Mouse (Mus musculus): ENCODE data around the gene Zfp697.
"Not testable (repeated sequence)": the region's sequence is repeated elsewhere in the genome, so short reads cannot be mapped to it uniquely, and the experiment has no call there.

Gene Zfp697

DNA sequence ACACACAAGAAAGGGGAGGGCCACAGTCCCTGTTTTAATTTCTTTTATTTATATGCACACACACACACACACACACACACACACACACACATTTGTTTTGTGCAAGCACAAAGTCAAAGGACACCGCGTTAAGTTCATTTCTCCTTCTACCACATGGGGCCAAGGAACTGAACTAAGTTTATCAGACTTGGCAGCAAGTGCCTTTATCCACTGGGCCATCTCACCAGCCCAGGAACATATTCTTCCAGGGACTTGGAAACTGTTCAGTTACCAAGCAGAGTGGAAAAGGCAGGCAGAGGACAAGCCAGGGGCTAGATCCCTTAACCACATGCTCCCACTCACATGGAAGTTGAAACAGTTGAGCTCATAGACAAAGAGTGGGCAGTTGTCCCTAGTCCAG is 13.5 kb upstream of the Zfp697 start:
- DNase-seq (ENCODE audit: low read depth, low spot score) = no peak

DNA sequence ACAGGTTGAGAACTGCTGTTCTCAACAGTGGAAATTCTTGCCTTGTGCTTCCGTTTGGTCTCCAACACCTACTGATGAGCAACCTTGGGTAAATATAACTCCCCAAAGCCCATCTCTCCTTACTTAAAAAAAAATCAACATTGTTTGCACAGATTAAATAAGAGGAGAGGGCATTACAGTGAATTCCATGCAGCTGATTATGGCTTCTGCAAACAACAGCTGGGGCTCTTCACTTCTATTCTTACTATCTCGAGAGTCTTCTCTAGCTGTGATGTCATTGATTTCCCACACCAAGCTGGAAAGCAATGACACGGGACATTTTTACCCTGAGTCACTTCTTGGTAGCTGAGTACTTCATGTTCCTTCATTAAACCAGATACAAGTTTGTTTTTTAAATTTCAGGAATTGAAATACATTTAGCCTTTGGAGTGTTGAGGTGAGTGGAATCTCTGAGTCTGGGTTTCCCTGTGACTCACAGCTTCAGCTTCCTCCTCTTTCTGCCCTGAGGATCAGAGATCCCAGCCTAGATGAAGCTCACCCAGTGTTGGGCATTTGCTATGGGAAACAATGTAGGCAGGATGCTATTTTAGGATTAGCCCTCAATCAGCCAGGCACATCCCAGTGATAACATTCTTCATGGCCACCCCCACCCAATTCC is 8.1 kb upstream of the Zfp697 start:
- no peak for DNase-seq (ENCODE audit: low read depth, low spot score)

DNA sequence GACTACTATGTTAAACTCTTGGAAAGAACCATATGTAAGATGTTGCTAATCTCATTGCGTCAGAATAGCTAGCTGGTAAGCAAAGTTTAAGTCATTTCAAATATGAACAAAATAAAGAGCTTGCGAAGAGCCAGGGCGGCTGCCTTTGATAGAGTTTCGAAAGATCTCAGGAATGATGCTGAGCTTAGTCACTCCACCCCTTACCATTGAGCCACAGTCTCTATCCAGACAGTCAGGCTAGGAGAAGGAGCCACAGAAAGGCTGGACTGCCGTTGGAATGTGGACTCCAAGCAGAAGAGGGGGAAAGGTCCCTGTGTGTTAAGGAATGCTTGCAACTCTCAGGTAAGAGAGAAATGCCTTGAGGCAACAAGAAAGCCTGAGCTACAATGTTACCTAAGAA is 7.3 kb upstream of the Zfp697 start:
- DNase-seq (ENCODE audit: low read depth, low spot score) = no peak

DNA sequence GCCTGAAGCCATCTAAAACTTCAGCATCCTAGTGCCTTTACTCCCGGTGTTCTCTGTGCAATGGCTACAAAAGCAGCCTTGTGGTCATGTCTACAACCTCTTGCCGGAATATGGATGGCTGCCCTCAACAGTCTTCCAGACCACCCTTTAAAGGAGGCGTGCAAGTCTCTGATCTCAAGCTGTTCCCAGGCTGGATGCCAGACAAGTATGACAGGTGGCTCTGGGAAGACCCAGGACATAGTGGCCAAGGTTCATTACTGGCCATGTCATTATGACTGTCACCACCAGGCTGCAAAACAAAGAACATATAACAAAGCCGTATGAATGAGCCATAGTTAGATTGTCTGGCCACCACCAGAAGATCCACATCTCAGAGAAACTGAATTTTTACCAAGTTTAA is 4.0 kb upstream of the Zfp697 start:
- DNase-seq (ENCODE audit: low read depth, low spot score) = no peak

DNA sequence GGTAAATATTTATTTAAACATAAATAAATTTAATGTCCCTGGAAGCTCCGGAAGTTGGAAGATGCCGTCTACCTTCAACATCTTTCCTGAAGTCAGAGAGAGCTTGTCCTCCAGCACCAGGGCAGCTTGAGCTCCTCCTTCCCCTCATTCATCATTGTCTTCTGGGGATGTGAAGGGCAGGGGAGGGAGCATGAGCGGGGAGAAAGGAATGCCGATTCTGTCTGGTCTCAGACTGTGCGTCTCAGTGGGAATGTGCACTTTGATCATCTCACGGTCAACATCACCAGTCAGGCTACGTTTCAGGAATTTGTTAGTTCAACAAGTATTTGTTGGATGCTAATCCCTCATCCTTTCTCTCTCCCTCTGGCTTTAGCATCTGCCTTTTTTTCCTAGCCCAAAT is 3.0 kb upstream of the Zfp697 start:
- no peak for DNase-seq (ENCODE audit: low read depth, low spot score)

GRCm38 (mm10) chr3:98381677-98382245 is 500 bp upstream of the Zfp697 start:
- no peak for DNase-seq (ENCODE audit: low read depth, low spot score)

DNA sequence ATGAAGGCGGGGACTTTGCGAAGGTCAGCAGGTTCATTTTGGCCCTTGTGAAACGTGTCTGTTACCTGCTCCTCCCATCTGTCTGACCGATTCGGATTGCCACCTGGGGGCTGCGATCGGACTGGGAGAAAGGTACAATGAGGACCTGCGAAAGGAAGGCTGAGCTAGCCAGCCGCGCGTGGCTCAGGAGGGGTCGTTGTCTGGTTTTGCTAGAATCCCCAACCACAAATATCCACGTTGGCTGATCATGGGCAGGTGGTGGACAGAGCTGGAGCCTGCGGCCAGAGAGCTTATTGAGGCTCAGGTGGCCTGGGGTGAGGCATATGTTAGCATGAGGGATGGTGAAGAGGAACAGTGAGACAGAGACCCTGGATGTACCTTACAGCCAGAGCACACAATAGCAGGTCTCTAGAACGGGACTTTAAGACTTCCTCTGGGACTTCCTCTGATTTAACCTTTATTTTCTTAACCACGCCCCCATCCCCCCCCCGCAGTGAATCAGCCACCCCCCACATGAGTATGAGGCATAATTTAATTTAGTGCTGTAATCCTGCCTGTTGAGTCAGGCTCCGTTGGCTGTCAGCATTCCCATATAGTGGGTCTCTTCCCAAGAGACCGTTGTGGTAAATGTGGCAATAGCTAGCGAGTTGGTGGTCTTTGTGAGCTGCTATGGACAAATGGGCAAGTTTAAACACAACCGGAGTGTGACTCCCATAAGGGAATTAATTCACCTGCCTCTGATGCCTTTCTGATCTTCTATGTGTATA is 946 bp downstream of the Zfp697 start:
- DNase-seq (ENCODE audit: low read depth, low spot score) = no peak

GRCm38 (mm10) chr3:98387086-98387485 is 4.8 kb downstream of the Zfp697 start:
- no peak for DNase-seq (ENCODE audit: low read depth, low spot score)

GRCm38 (mm10) chr3:98387756-98388155 is 5.5 kb downstream of the Zfp697 start:
- DNase-seq (ENCODE audit: low read depth, low spot score) = peak; percentile 0

DNA sequence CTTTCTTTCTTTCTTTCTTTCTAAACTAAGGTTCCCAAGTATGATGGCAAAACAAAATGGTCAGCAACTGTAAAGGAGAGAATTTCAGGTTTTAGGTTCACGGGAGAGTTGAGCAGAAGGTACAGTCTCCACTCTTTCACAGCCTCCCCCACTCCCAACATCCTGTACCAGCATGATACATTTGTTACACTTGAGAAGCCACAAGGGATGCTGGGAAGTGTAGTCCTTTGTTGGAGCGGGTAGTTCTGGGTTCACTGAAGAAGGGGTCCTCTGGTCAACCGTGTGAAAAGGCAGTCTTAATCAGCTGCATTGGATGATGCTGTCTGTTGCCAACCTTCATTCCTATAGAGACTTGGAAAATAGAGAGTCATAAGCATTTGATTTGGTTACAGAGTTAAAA is 7.0 kb downstream of the Zfp697 start:
- DNase-seq (ENCODE audit: low read depth, low spot score) = no peak

DNA sequence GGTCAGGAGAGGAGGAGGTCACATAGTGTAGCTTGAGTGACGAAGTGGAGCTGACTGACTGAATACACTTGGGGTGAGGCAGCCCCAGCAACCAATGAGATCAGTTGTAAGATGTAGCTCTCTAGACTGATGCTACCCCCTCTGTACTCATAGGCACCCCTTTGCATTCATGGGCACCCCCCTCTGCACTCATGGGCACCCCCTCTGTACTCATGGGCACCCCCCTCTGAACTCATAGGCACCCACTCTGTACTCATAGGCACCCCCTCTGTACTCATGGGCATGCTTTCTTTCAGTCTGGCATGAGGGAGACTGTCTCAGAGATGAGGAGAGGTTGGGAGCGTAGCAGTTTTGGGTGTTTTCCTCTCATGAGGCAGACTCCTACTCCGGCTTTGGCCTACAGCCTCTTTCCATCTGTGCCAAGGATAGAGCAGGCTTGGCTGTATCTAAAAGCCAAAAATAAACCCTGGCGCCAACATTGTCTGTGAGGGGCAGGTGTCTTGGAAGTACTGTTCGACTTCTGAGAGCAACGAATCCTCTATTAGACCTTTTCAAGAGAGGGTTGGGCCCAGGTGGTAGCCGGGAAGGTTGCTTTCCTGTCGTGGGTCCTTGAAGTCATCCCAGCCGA is 22.1 kb downstream of the Zfp697 start:
- DNase-seq (ENCODE audit: low read depth, low spot score) = not testable (repeated sequence)

GRCm38 (mm10) chr3:98405877-98406276 is 23.6 kb downstream of the Zfp697 start:
- DNase-seq (ENCODE audit: low read depth, low spot score) = not testable (repeated sequence)

GRCm38 (mm10) chr3:98406569-98407144 is 24.4 kb downstream of the Zfp697 start:
- not testable (repeated sequence) for DNase-seq (ENCODE audit: low read depth, low spot score)

- DNase-seq (ENCODE audit: low read depth, low spot score) = not testable (repeated sequence)
Measured at GRCm38 (mm10) chr3:98407261-98407780, 25.1 kb downstream of the Zfp697 start.

- DNase-seq (ENCODE audit: low read depth, low spot score) = not testable (repeated sequence)
Measured at GRCm38 (mm10) chr3:98410619-98411580, 28.6 kb downstream of the Zfp697 start.

DNA sequence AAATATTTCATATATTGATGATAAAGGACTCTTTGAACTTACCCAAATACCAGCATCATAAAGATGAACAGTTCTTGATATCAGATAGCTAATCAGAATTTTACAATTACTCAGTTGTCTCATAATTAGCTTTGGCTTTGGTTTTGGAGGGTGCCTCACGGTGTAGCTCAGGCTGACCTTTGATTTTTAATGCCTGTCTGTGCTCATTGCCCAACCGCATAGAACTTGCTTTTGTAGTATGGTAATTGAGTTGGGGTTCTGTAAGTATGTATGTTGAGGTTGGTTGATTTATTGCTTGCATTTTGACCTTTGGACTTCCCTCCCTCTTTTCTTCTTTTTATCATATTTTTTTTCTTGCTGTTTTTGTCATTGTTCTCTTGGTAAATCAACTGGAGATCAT is 31.5 kb downstream of the Zfp697 start:
- no peak for DNase-seq (ENCODE audit: low read depth, low spot score)

DNA sequence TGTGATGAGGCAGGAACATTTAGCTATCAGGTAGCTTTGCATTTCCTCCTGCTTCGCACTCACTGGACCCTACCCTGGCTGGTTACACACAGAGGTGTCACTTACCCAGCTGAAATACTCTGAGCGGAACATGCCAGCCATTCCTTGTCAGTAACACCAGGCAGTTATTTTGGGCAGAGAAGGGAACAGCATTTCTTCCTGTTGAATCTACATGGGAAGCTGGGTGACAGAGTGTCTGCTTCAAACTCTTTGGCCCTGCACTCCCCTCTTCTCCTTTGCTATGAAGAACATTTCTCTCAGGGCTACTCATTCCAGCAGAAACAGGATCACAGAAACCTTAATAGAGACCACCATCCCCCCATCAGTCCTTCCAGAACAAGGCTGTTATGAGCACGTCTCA is 32.0 kb downstream of the Zfp697 start:
- no peak for DNase-seq (ENCODE audit: low read depth, low spot score)

GRCm38 (mm10) chr3:98416426-98417250 is 34.4 kb downstream of the Zfp697 start:
- peak; percentile 1 for DNase-seq (ENCODE audit: low read depth, low spot score)

- peak; percentile 0 for DNase-seq (ENCODE audit: low read depth, low spot score)
Measured at GRCm38 (mm10) chr3:98417328-98417727, 35.1 kb downstream of the Zfp697 start.
